Mouse (Mus musculus) embryonic fibroblast, embryonic 13.5 days (primary cell): ENCODE data around the gene Csnk1g2.

Experiments used
- CTCF ChIP-seq: IDR thresholded peaks from 2 replicates; pipeline ENCODE4 v1.5.1; 2011; ENCODE audit warnings: mild to moderate bottlenecking, control low read depth, low read length, moderate library complexity, borderline replicate concordance; ENCODE audit not compliant: insufficient read depth
- POLR2A ChIP-seq: IDR thresholded peaks from 2 replicates; pipeline ENCODE4 v1.6.1; 2011; ENCODE audit warnings: low read depth, mild to moderate bottlenecking, control low read depth, low read length, moderate library complexity

DNA sequence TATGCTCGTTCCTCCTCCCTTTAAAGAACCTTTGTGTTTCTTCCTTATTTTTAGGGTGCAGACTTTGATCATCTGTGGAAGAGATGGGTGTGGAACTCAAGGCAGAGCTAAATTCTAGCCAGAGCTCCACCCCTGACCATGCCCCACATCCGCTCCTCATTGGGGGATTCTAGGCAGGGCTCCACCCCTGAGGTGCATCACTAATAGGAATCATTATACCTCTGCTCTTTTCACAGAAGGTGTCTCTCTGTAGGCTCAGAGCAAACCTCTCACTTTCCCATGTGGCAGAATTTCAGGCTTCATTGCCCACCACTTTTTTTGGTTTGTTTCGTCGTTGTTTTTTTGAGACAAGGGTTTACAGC lies 36.2 kb downstream of the Csnk1g2 start:
- TF ChIP-seq POLR2A, result no peak
- TF ChIP-seq CTCF, result no peak
